Mouse (Mus musculus) G1E (cell line): ENCODE measurements around the gene Dnajc6.

Experiments
- CTCF ChIP-seq: IDR thresholded peaks from 2 replicates; pipeline ENCODE4 v1.5.1; 2012; ENCODE audit warnings: low read depth, low read length, inconsistent platforms, mixed read lengths
- GATA1 ChIP-seq: IDR thresholded peaks from 2 replicates; pipeline ENCODE4 v1.6.1; 2012; ENCODE audit warnings: borderline replicate concordance, low read length, inconsistent platforms, mixed read lengths
- GATA2 ChIP-seq: IDR thresholded peaks from 2 replicates; pipeline ENCODE4 v1.6.1; 2012; ENCODE audit warnings: low read depth, low read length, inconsistent platforms, borderline replicate concordance
- POLR2AphosphoS5 ChIP-seq: IDR thresholded peaks from 2 replicates; pipeline ENCODE4 v1.6.1; 2012; ENCODE audit warnings: low read depth, low read length, inconsistent platforms; ENCODE audit not compliant: insufficient replicate concordance
- TAL1 ChIP-seq: conservative IDR thresholded peaks from 2 replicates; pipeline ENCODE4 v1.6.1; 2012; ENCODE audit warnings: low read depth, low read length, inconsistent platforms, mixed read lengths

DNA sequence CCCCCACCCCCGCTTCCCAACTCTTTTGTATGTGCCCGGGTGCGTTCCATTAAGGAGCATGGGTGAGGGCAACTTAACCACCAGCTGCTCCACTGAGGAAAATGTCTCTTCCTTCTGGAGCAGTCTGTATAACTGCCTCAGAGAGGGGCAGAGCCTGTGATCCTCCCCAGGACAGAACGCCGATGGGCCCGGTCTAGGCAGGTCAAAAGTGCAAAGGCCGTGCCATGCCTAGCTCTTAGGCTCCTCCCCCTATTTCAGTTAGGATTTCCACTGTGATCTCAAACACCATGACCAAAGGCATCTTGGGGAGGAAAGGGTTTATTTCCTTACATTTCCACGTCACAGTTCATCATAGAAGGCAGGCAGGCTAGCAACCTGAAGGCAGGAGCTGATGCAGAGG is 47.7 kb upstream of the Dnajc6 start:
- no peak for TF ChIP-seq CTCF
- no peak for TF ChIP-seq TAL1
- TF ChIP-seq GATA1: no peak
- TF ChIP-seq POLR2AphosphoS5: no peak
- TF ChIP-seq GATA2: no peak
